Mouse (Mus musculus): ENCODE measurements at regions not wholly inside any gene's neighbourhood (a gene's known extent, or its start where the extent isn't known, plus 50 kb on each side); places are given as distances from the start of the nearest gene placed in this dataset.
"Not testable (repeated sequence)": the region's sequence is repeated elsewhere in the genome, so short reads cannot be mapped to it uniquely, and the experiment has no call there.

DNA sequence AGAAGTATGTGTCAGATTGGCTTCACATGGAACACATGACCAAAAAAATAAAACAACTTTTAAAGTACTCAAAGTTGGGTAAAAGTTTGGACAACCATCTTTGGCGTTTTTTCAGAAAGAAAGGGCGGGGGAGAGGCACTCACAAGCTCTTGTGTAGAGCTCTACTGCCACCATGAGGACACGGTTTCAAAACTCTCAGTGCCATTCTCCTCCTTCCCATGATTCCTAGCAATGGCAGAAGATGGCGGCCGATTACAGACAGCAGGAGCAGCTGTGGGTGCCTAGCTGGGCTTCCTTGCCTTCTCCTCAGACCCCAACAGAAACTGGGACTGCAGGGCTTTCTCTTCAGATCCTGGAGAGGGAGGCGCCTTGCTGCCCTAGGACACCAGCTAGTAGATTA lies 186.1 kb upstream of the Olfr1324 start:
- H3K9ac ChIP-seq (ENCODE audit: low read length); H3K27ac ChIP-seq (replicated peaks in 1 of 2; ENCODE audit: control insufficient read depth in 1 of 2, insufficient read depth in 1 of 2, low read depth in 2 of 2, low read length in 2 of 2); H3K9me3 ChIP-seq (ENCODE audit: control insufficient read depth, low read length); H3K4me1 ChIP-seq (ENCODE audit: control insufficient read depth in 2 of 2, insufficient read depth in 2 of 2, low read length in 2 of 2); H3K27me3 ChIP-seq (ENCODE audit: control insufficient read depth, insufficient read depth, low read length); ATAC-seq (ENCODE audit: insufficient number of reproducible peaks, insufficient read depth, low FRiP score, low read depth): not testable (repeated sequence)
- 49% methylated on average over 6 of the region's 6 CpGs for WGBS
- Histone ChIP-seq H3K4me2 (ENCODE audit: low read length) (peak overlapping the region; percentile 41), H3K4me3 (ENCODE audit: control insufficient read depth in 1 of 2, insufficient read depth in 1 of 2, low read depth in 1 of 2, low read length in 2 of 2) (peak overlapping the region; percentile 19 to 35; a peak in 3 of 4 replicates), H3K36me3 (ENCODE audit: control insufficient read depth, insufficient read depth, low read length) (peaks cover 32% of the 10 kb centered on the region)

DNA sequence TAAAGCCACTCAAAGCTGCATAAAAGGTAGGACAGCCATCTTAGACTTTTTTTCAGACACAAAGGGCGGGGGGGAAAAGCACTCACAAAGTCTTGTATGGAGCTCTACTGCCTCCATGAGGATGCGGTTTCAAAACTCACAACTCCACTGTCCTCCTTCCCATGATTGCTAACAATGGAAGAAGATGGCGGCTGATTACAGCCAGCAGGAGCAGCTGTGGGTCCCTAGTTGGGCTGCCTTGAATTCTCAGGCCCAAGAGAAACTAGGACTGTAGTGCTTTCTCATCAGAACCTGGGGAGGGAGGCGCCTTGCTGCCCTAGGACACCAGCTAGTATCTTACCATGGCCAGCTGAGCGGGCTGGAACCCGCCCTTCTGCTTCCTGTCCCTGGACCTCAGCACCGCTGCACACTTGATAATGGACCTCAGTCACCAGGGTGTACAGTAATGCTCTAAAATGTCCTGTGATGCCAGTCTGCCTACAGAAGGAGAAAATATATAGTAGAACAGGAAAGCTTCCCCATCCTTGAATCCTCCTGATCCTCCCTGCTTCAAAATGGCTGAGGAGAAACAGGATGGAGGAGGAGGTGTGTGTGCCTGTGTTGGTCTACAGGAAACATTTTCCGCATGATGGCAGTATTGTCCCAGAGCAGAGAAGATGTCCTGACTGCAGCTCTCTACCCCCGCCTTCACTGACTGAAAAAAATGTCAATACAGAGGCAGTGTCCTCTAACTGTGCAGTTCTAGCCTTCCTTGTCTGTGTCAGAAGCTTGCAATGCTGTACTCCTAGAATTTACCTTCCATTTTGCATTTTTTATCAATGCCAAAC lies 183.7 kb upstream of the Olfr1324 start:
- Histone ChIP-seq H3K4me1 (ENCODE audit: control insufficient read depth in 2 of 2, insufficient read depth in 2 of 2, low read length in 2 of 2) (no peaks in the 10 kb centered on the region), H3K9me3 (ENCODE audit: control insufficient read depth, low read length) (no peaks in the 10 kb centered on the region), H3K36me3 (ENCODE audit: control insufficient read depth, insufficient read depth, low read length) (peaks cover 26% of the 10 kb centered on the region), H3K4me3 (ENCODE audit: control insufficient read depth in 1 of 2, insufficient read depth in 1 of 2, low read depth in 1 of 2, low read length in 2 of 2) (peak overlapping the region; percentile 29 to 48), H3K27ac (replicated peaks in 1 of 2; ENCODE audit: control insufficient read depth in 1 of 2, insufficient read depth in 1 of 2, low read depth in 2 of 2, low read length in 2 of 2) (peak overlapping the region in 1 of 2 experiments; percentile 73; a peak in 1 of 4 replicates), H3K27me3 (ENCODE audit: control insufficient read depth, insufficient read depth, low read length) (no peaks in the 10 kb centered on the region), H3K9ac (ENCODE audit: low read length) (no peak overlapping the region; the same call in 1 of the 2 replicates), H3K4me2 (ENCODE audit: low read length) (peak overlapping the region; percentile 46)
- no peak for ATAC-seq (ENCODE audit: insufficient number of reproducible peaks, insufficient read depth, low FRiP score, low read depth)
- 59% methylated on average over 9 of the region's 9 CpGs for WGBS

DNA sequence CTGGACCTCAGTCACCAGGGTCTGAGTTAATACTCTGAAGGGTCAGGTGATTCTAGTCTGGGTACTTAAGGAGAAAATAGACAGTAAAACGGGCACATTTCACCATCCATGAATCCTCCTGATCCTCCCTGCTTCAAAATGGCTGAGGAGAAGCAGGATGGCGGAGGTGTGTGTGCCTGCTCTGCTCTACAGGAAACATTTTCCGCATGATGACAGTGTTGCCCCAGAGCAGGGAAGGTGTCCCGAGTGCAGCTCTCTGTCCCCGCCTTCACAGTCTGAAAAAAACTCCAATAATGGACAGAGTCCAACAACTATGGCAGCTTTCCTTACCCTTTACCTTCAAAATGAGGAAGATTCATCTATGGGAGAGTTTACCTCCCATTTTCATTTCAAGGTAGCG lies 179.8 kb upstream of the Olfr1324 start:
- H3K27ac ChIP-seq (replicated peaks in 1 of 2; ENCODE audit: control insufficient read depth in 1 of 2, insufficient read depth in 1 of 2, low read depth in 2 of 2, low read length in 2 of 2); H3K4me2 ChIP-seq (ENCODE audit: low read length); H3K27me3 ChIP-seq (ENCODE audit: control insufficient read depth, insufficient read depth, low read length); H3K9ac ChIP-seq (ENCODE audit: low read length); ATAC-seq (ENCODE audit: insufficient number of reproducible peaks, insufficient read depth, low FRiP score, low read depth); H3K9me3 ChIP-seq (ENCODE audit: control insufficient read depth, low read length); H3K4me1 ChIP-seq (ENCODE audit: control insufficient read depth in 2 of 2, insufficient read depth in 2 of 2, low read length in 2 of 2); H3K4me3 ChIP-seq (ENCODE audit: control insufficient read depth in 1 of 2, insufficient read depth in 1 of 2, low read depth in 1 of 2, low read length in 2 of 2): not testable (repeated sequence)
- peaks cover 29% of the 10 kb centered on the region for H3K36me3 ChIP-seq (ENCODE audit: control insufficient read depth, insufficient read depth, low read length)
- 62% methylated on average over 6 of the region's 6 CpGs for WGBS

DNA sequence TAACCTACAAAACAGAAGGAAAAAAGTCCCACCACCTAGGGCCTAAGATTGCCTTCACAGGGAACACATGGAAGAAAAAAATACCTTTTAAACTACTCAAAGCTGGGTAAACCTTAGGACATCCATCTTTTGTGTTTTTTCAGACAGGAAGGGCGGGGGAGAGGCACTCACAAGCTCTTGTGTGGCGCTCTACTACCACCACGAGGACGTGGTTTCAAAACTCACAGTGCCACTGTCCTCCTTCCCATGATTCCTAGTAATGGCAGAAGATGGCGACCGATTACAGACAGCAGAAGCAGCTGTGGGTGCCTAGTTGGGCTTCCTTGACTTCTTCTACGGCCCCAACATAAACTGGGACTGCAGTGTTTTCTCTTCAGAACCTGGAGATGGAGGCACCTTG lies 179.3 kb upstream of the Olfr1324 start:
- WGBS, result 61% methylated on average over 7 of the region's 7 CpGs
- no peak overlapping the region; a peak in 1 of 4 replicates for H3K4me3 ChIP-seq (ENCODE audit: control insufficient read depth in 1 of 2, insufficient read depth in 1 of 2, low read depth in 1 of 2, low read length in 2 of 2)
- H3K4me2 ChIP-seq (ENCODE audit: low read length), result no peak overlapping the region
- ATAC-seq (ENCODE audit: insufficient number of reproducible peaks, insufficient read depth, low FRiP score, low read depth), result no peak
- no peaks in the 10 kb centered on the region for H3K9me3 ChIP-seq (ENCODE audit: control insufficient read depth, low read length)
- H3K9ac ChIP-seq (ENCODE audit: low read length), result no peak overlapping the region
- H3K27me3 ChIP-seq (ENCODE audit: control insufficient read depth, insufficient read depth, low read length), result no peaks in the 10 kb centered on the region
- H3K36me3 ChIP-seq (ENCODE audit: control insufficient read depth, insufficient read depth, low read length), result peaks cover 29% of the 10 kb centered on the region
- H3K4me1 ChIP-seq (ENCODE audit: control insufficient read depth in 2 of 2, insufficient read depth in 2 of 2, low read length in 2 of 2), result no peaks in the 10 kb centered on the region
- H3K27ac ChIP-seq (replicated peaks in 1 of 2; ENCODE audit: control insufficient read depth in 1 of 2, insufficient read depth in 1 of 2, low read depth in 2 of 2, low read length in 2 of 2), result no peak overlapping the region

DNA sequence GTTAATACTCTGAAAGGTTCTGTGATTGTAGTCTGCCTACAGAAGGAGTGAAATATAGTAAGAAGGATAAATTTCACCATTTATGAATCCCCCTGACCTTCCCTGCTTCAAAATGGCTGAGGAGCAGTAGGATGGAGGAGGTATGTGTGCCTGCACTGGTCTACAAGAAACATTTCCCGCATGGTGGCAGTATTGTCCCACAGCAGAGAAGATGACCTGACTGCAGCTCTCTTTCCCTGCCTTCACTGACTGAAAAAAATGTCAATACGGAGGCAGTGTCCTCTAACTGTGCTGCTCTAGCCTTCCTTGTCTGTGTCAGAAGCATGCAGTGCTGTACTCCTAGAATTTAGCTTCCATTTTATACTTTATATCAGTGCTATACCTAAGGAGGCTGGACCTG lies 177.2 kb upstream of the Olfr1324 start:
- H3K36me3 ChIP-seq (ENCODE audit: control insufficient read depth, insufficient read depth, low read length); H3K27me3 ChIP-seq (ENCODE audit: control insufficient read depth, insufficient read depth, low read length); H3K4me3 ChIP-seq (ENCODE audit: control insufficient read depth in 1 of 2, insufficient read depth in 1 of 2, low read depth in 1 of 2, low read length in 2 of 2); H3K27ac ChIP-seq (replicated peaks in 1 of 2; ENCODE audit: control insufficient read depth in 1 of 2, insufficient read depth in 1 of 2, low read depth in 2 of 2, low read length in 2 of 2); H3K9me3 ChIP-seq (ENCODE audit: control insufficient read depth, low read length); H3K9ac ChIP-seq (ENCODE audit: low read length); H3K4me1 ChIP-seq (ENCODE audit: control insufficient read depth in 2 of 2, insufficient read depth in 2 of 2, low read length in 2 of 2): not testable (repeated sequence)
- 45% methylated on average over 2 of the region's 2 CpGs for WGBS
- ATAC-seq (ENCODE audit: insufficient number of reproducible peaks, insufficient read depth, low FRiP score, low read depth), result 0 out of 2 replicates have a peak, but pooled peaks have one; percentile 47
- peak overlapping the region; percentile 18; the same call in 1 of the 2 replicates for H3K4me2 ChIP-seq (ENCODE audit: low read length)

DNA sequence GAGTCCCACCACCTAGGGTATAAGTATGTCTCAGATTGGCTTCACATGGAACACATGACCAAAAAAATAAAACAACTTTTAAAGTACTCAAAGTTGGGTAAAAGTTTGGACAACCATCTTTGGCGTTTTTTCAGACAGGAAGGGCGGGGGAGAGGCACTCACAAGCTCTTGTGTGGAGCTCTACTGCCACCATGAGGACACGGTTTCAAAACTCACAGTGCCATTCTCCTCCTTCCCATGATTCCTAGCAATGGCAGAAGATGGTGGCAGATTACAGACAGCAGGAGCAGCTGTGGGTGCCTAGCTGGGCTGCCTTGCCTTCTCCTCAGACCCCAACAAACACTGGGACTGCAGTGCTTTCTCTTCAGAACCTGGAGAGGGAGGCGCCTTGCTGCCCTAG lies 176.7 kb upstream of the Olfr1324 start:
- not testable (repeated sequence) for H3K4me3 ChIP-seq (ENCODE audit: control insufficient read depth in 1 of 2, insufficient read depth in 1 of 2, low read depth in 1 of 2, low read length in 2 of 2)

DNA sequence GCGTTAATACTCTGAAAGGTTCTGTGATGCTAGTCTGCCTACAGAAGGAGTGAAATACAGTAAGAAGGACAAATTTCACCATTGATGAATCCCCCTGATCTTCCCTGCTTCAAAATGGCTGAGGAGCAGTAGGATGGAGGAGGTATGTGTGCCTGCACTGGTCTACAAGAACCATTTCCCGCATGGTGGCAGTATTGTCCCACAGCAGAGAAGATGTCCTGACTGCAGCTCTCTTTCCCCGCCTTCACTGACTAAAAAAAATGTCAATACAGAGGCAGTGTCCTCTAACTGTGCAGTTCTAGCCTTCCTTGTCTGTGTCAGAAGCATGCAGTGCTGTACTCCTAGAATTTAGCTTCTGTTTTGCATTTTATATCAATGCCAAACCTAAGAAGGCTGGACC lies 174.6 kb upstream of the Olfr1324 start:
- ATAC-seq (ENCODE audit: insufficient number of reproducible peaks, insufficient read depth, low FRiP score, low read depth), result peak; percentile 68
- H3K27me3 ChIP-seq (ENCODE audit: control insufficient read depth, insufficient read depth, low read length); H3K9ac ChIP-seq (ENCODE audit: low read length); H3K27ac ChIP-seq (replicated peaks in 1 of 2; ENCODE audit: control insufficient read depth in 1 of 2, insufficient read depth in 1 of 2, low read depth in 2 of 2, low read length in 2 of 2); H3K9me3 ChIP-seq (ENCODE audit: control insufficient read depth, low read length); H3K4me1 ChIP-seq (ENCODE audit: control insufficient read depth in 2 of 2, insufficient read depth in 2 of 2, low read length in 2 of 2): not testable (repeated sequence)
- WGBS, result 59% methylated on average over 3 of the region's 3 CpGs
- Histone ChIP-seq H3K4me3 (ENCODE audit: control insufficient read depth in 1 of 2, insufficient read depth in 1 of 2, low read depth in 1 of 2, low read length in 2 of 2) (peak overlapping the region; percentile 9 to 37; a peak in 2 of 4 replicates), H3K36me3 (ENCODE audit: control insufficient read depth, insufficient read depth, low read length) (peaks cover 16% of the 10 kb centered on the region), H3K4me2 (ENCODE audit: low read length) (peak overlapping the region; percentile 43)

More for the DNA sequence above, 176.7 kb upstream of the Olfr1324 start:
- not testable (repeated sequence) for ATAC-seq (ENCODE audit: insufficient number of reproducible peaks, insufficient read depth, low FRiP score, low read depth); H3K27me3 ChIP-seq (ENCODE audit: control insufficient read depth, insufficient read depth, low read length); H3K9me3 ChIP-seq (ENCODE audit: control insufficient read depth, low read length); H3K27ac ChIP-seq (replicated peaks in 1 of 2; ENCODE audit: control insufficient read depth in 1 of 2, insufficient read depth in 1 of 2, low read depth in 2 of 2, low read length in 2 of 2); H3K9ac ChIP-seq (ENCODE audit: low read length); H3K4me1 ChIP-seq (ENCODE audit: control insufficient read depth in 2 of 2, insufficient read depth in 2 of 2, low read length in 2 of 2)
- Histone ChIP-seq H3K4me2 (ENCODE audit: low read length) (peak overlapping the region; percentile 18; the same call in 1 of the 2 replicates), H3K36me3 (ENCODE audit: control insufficient read depth, insufficient read depth, low read length) (peaks cover 11% of the 10 kb centered on the region)
- WGBS, result 70% methylated on average over 4 of the region's 4 CpGs

All from heart, embryonic 14.5 days (tissue).